Mouse (Mus musculus): ENCODE measurements at regions not wholly inside any gene's neighbourhood (a gene's known extent, or its start where the extent isn't known, plus 50 kb on each side); places are given as distances from the start of the nearest gene placed in this dataset.

GRCm38 (mm10) chr9:26625171-26625937 is 108.2 kb upstream of the B3gat1 start:
- Histone ChIP-seq H3K4me2 (ENCODE audit: low read depth, low read length) (no peak overlapping the region), H3K36me3 (ENCODE audit: insufficient read depth, low read length) (no peaks in the 10 kb centered on the region), H3K4me1 (ENCODE audit: insufficient read depth, low read length) (no peaks in the 10 kb centered on the region), H3K4me3 (ENCODE audit: low read length) (no peak overlapping the region), H3K9ac (replicated peaks; ENCODE audit: low read length) (no peak overlapping the region), H3K9me3 (ENCODE audit: low read length) (no peaks in the 10 kb centered on the region), H3K27ac (no peak overlapping the region), H3K27me3 (ENCODE audit: insufficient read depth, low read length) (no peaks in the 10 kb centered on the region)
- peak; percentile 83 for ATAC-seq
- WGBS = 62% methylated on average over 2 of the region's 2 CpGs
- peak; percentile 35; the same call in 1 of the 2 replicates for TF ChIP-seq CTCF (IDR thresholded peaks at IDR 0.05; ENCODE audit: low read depth)
- peak; percentile 76 for DNase-seq (ENCODE audit: low spot score)

GRCm38 (mm10) chr9:26632891-26633650 is 100.5 kb upstream of the B3gat1 start:
- H3K4me2 ChIP-seq (ENCODE audit: low read depth, low read length) = no peak overlapping the region
- whole genome bisulfite sequencing = 89% methylated on average over 8 of the region's 8 CpGs
- peak; percentile 27 for DNase-seq (ENCODE audit: low spot score)
- no peak for ATAC-seq
- H3K9me3 ChIP-seq (ENCODE audit: low read length) = no peaks in the 10 kb centered on the region
- no peak overlapping the region for H3K4me3 ChIP-seq (ENCODE audit: low read length)
- no peaks in the 10 kb centered on the region for H3K27me3 ChIP-seq (ENCODE audit: insufficient read depth, low read length)
- no peaks in the 10 kb centered on the region for H3K36me3 ChIP-seq (ENCODE audit: insufficient read depth, low read length)
- H3K9ac ChIP-seq (replicated peaks; ENCODE audit: low read length) = no peak overlapping the region
- no peak overlapping the region for H3K27ac ChIP-seq
- TF ChIP-seq CTCF (IDR thresholded peaks at IDR 0.05; ENCODE audit: low read depth) = peak; percentile 52
- no peaks in the 10 kb centered on the region for H3K4me1 ChIP-seq (ENCODE audit: insufficient read depth, low read length)

- no peak for TF ChIP-seq CTCF (IDR thresholded peaks at IDR 0.05; ENCODE audit: low read depth)
- Histone ChIP-seq H3K9me3 (ENCODE audit: low read length) (no peaks in the 10 kb centered on the region), H3K27me3 (ENCODE audit: insufficient read depth, low read length) (no peaks in the 10 kb centered on the region), H3K4me2 (ENCODE audit: low read depth, low read length) (no peak overlapping the region), H3K4me3 (ENCODE audit: low read length) (no peak overlapping the region), H3K27ac (no peak overlapping the region), H3K4me1 (ENCODE audit: insufficient read depth, low read length) (no peaks in the 10 kb centered on the region), H3K9ac (replicated peaks; ENCODE audit: low read length) (no peak overlapping the region), H3K36me3 (ENCODE audit: insufficient read depth, low read length) (no peaks in the 10 kb centered on the region)
- DNase-seq (ENCODE audit: low spot score) = no peak
- no peak for ATAC-seq
Observed at GRCm38 (mm10) chr9:26635211-26635610, 98.3 kb upstream of the B3gat1 start.

- Histone ChIP-seq H3K9me3 (ENCODE audit: low read length) (no peaks in the 10 kb centered on the region), H3K4me3 (ENCODE audit: low read length) (no peak overlapping the region), H3K27ac (no peak overlapping the region), H3K36me3 (ENCODE audit: insufficient read depth, low read length) (no peaks in the 10 kb centered on the region), H3K4me1 (ENCODE audit: insufficient read depth, low read length) (no peaks in the 10 kb centered on the region), H3K9ac (replicated peaks; ENCODE audit: low read length) (no peak overlapping the region), H3K4me2 (ENCODE audit: low read depth, low read length) (no peak overlapping the region), H3K27me3 (ENCODE audit: insufficient read depth, low read length) (no peaks in the 10 kb centered on the region)
- 77% methylated on average over 2 of the region's 2 CpGs for WGBS
- DNase-seq (ENCODE audit: low spot score) (no peak), ATAC-seq (no peak)
- TF ChIP-seq CTCF (IDR thresholded peaks at IDR 0.05; ENCODE audit: low read depth) = no peak
Observed at GRCm38 (mm10) chr9:26638586-26638985, 94.9 kb upstream of the B3gat1 start.

GRCm38 (mm10) chr9:26642302-26642701 is 91.2 kb upstream of the B3gat1 start:
- DNase-seq (ENCODE audit: low spot score) = no peak
- Histone ChIP-seq H3K27ac (no peak overlapping the region), H3K9me3 (ENCODE audit: low read length) (no peaks in the 10 kb centered on the region), H3K4me1 (ENCODE audit: insufficient read depth, low read length) (no peaks in the 10 kb centered on the region), H3K9ac (replicated peaks; ENCODE audit: low read length) (no peak overlapping the region), H3K4me3 (ENCODE audit: low read length) (no peak overlapping the region), H3K27me3 (ENCODE audit: insufficient read depth, low read length) (no peaks in the 10 kb centered on the region), H3K4me2 (ENCODE audit: low read depth, low read length) (no peak overlapping the region), H3K36me3 (ENCODE audit: insufficient read depth, low read length) (no peaks in the 10 kb centered on the region)
- no peak for ATAC-seq
- TF ChIP-seq CTCF (IDR thresholded peaks at IDR 0.05; ENCODE audit: low read depth) = no peak
- 51% methylated on average over 2 of the region's 2 CpGs for WGBS

- ATAC-seq (no peak), DNase-seq (ENCODE audit: low spot score) (no peak)
- WGBS = 74% methylated on average over 4 of the region's 4 CpGs
- Histone ChIP-seq H3K9ac (replicated peaks; ENCODE audit: low read length) (no peak overlapping the region), H3K4me1 (ENCODE audit: insufficient read depth, low read length) (no peaks in the 10 kb centered on the region), H3K36me3 (ENCODE audit: insufficient read depth, low read length) (no peaks in the 10 kb centered on the region), H3K4me2 (ENCODE audit: low read depth, low read length) (no peak overlapping the region), H3K4me3 (ENCODE audit: low read length) (no peak overlapping the region), H3K27ac (no peak overlapping the region), H3K27me3 (ENCODE audit: insufficient read depth, low read length) (no peaks in the 10 kb centered on the region), H3K9me3 (ENCODE audit: low read length) (no peaks in the 10 kb centered on the region)
- TF ChIP-seq CTCF (IDR thresholded peaks at IDR 0.05; ENCODE audit: low read depth) = no peak
Observed at GRCm38 (mm10) chr9:26642831-26643230, 90.7 kb upstream of the B3gat1 start.

GRCm38 (mm10) chr9:26649506-26649905 is 84.0 kb upstream of the B3gat1 start:
- no peak for TF ChIP-seq CTCF (IDR thresholded peaks at IDR 0.05; ENCODE audit: low read depth)
- ATAC-seq (no peak), DNase-seq (ENCODE audit: low spot score) (no peak)
- 68% methylated on average over 7 of the region's 7 CpGs for WGBS
- Histone ChIP-seq H3K4me2 (ENCODE audit: low read depth, low read length) (no peak overlapping the region), H3K4me1 (ENCODE audit: insufficient read depth, low read length) (no peaks in the 10 kb centered on the region), H3K9me3 (ENCODE audit: low read length) (no peaks in the 10 kb centered on the region), H3K9ac (replicated peaks; ENCODE audit: low read length) (no peak overlapping the region), H3K27ac (no peak overlapping the region), H3K4me3 (ENCODE audit: low read length) (no peak overlapping the region), H3K36me3 (ENCODE audit: insufficient read depth, low read length) (no peaks in the 10 kb centered on the region), H3K27me3 (ENCODE audit: insufficient read depth, low read length) (no peaks in the 10 kb centered on the region)
